Mouse (Mus musculus): Measurements from ENCODE around the gene Cacna1g.
"Not testable (repeated sequence)": the region's sequence is repeated elsewhere in the genome, so short reads cannot be mapped to it uniquely, and the experiment has no call there.

Cacna1g gene

GRCm38 (mm10) chr11:94403757-94404156, 70.2 kb downstream of the Cacna1g start:
- CTCF ChIA-PET: no interaction called here

GRCm38 (mm10) chr11:94402731-94403130, 71.3 kb downstream of the Cacna1g start:
- CTCF ChIA-PET: no interaction called here

- CTCF ChIA-PET: not testable (repeated sequence)
These were observed 72.0 kb downstream of the Cacna1g start for GRCm38 (mm10) chr11:94402029-94402428.

DNA sequence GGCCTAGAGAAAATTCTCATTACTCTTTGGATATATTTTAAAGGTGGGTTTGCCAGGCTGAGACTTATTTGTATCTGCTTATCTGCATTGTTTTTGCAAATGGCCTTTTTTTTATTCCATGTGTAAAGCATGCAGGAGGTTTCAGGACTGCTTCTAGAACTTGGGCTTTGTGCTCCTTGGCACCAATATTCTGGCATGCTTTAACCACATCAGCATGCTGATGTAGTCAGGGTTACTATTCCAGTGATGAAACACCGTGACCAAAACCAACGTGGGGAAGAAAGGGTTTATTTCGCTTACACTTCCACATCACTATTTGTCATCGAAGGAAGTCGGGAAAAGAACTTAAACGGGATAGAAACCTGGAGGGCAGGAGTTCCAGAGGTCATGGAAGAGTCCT, 73.0 kb downstream of the Cacna1g start:
- CTCF ChIA-PET: no interaction called here

GRCm38 (mm10) chr11:94394107-94394506, 79.9 kb downstream of the Cacna1g start:
- CTCF ChIA-PET: no interaction called here

DNA sequence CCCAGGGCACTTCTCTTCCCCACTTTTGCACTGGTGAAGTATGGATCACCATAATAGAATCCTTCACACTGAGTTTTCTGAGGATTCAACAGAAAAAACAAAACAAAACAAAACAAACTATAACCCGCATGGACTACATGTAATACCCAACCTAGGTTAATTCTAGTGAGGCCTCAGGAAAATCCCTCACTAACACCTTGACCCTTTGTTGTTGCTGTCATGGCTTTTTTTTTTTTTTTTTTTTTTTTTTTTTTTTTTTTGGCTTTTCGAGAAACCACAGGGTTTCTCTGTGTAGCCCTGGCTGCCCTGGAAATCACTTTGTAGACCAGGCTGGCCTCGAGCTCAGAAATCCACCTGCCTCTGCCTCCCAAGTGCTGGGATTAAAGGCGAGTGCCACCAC, 80.5 kb downstream of the Cacna1g start:
- CTCF ChIA-PET: not testable (repeated sequence)

GRCm38 (mm10) chr11:94392672-94393109, 81.3 kb downstream of the Cacna1g start, which contains the start of gene Abcc3:
Abcc3 (minus strand) TSS chr11:94392997.
- CTCF ChIA-PET: no interaction called here

GRCm38 (mm10) chr11:94391661-94392060, 82.3 kb downstream of the Cacna1g start:
- CTCF ChIA-PET: no interaction called here

DNA sequence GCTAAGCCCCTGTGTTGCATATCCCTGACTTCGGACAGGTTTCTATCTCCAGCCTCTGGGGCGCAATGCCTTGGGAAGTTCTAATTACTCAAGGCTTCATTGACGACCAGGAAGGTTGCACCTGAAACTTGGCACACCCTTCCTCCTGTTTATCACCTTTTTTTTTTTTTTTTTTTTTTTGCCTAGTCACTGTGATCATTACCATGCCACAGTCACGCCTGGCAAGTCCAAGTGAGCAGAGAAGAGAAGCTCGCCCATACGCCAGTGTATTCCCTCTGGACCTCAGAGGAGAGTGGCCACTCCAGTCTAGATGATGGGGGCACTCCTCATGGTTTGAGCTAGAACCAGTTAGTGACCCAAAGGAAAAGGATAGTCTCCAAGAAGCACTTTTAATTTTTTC, 83.2 kb downstream of the Cacna1g start:
- CTCF ChIA-PET: interaction anchor here (0.6 kb wide), 1 partner anchor 34 kb away, joined by 5 read pairs; no protein-coding TSS in a partner anchor

GRCm38 (mm10) chr11:94389724-94390396, 84.1 kb downstream of the Cacna1g start:
- CTCF ChIA-PET: no interaction called here

GRCm38 (mm10) chr11:94389021-94389420, 85.0 kb downstream of the Cacna1g start:
- CTCF ChIA-PET: no interaction called here

GRCm38 (mm10) chr11:94387756-94388155, 86.2 kb downstream of the Cacna1g start:
- CTCF ChIA-PET: no interaction called here

DNA sequence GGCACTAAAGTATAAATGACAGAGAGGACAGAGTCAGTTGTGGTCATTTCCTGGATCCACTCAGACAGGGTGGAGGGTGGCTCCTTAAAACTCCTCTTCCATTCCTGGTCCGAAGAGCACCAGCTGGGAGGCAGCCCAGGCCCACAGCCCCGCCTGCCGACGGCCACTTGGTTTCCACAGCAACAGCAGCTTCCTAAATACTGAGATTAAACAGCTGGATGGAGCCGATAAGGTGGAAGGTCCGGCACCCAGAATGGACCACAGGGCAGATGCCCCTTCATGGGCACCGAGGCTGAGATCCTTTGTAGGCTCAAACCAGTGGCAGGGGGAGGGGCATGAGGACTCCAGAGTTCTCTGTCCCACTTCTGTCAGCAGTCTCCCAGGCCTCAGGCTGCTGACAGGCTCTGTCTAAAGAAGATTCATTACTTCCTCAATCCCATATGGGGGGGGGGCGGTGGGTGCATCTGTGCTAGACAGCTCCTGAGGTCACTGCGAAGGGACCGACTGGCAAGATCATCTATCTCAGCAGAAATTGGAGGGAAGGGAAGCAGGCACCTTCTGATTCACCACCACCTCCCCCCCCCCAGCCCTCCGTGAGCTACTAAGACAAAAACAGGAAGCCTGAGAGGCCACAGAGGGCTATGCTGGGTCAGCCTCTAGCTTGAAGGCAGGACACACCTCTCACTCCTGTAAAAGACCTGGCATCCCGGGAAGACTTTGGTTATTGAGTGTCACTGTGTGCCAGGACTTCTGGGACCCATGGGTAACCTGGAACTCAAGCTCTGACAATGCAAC, 87.8 kb downstream of the Cacna1g start:
- CTCF ChIA-PET: interaction anchor here (0.8 kb wide), 1 partner anchor 27 kb away, joined by 3 read pairs; no protein-coding TSS in a partner anchor

- CTCF ChIA-PET: no interaction called here
These were observed 94.3 kb downstream of the Cacna1g start for GRCm38 (mm10) chr11:94379736-94380135.

- CTCF ChIA-PET: no interaction called here
These were observed 94.9 kb downstream of the Cacna1g start for GRCm38 (mm10) chr11:94379061-94379460.

GRCm38 (mm10) chr11:94374276-94374948, 99.6 kb downstream of the Cacna1g start:
- CTCF ChIA-PET: no interaction called here

GRCm38 (mm10) chr11:94370809-94371208, 103.2 kb downstream of the Cacna1g start:
- CTCF ChIA-PET: interaction anchor here (0.5 to 1.0 kb wide), 3 partner anchors 31 to 49 kb away, joined by 3 to 10 read pairs (median 3); no protein-coding TSS in a partner anchor

DNA sequence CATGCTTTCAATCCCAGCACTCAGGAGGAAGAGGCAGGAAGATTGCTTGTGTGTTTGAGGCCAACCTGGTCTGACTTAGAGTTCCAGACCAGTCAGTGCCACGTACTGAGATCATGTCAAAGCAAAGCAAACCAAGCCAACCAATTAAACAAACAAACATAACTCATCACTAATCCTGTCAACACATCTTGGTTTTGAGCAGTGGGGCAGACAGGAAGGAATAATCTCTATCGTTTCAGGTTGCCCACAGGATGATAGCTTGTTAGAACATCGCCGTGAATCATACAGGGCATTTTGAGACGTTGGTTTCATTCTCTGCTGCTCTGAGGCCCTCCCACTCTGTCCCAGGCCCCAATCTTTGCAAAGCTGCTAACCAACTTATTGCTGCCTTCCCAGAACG, 104.0 kb downstream of the Cacna1g start:
- CTCF ChIA-PET: interaction anchor here (0.5 kb wide), 1 partner anchor 31 kb away, joined by 3 read pairs; no protein-coding TSS in a partner anchor

DNA sequence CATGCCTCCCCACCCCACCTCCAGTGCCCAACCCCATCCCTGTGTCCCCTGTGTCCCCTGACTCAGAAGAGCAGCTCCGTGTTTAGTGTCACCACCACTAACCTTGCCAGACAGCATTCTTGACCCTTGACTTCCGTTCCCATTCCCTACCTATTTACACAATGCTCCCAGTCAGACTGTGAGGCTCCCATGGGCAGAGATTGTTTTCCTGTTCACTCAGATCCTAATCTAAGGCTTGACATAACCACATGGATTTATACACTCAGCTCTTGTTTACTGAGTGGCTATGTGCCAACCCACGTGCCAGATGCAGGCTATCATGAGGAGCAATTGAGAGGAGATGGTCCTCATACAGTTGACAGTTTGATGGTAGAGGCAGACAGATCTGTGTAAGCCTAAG, 108.7 kb downstream of the Cacna1g start:
- CTCF ChIA-PET: no interaction called here

- CTCF ChIA-PET: no interaction called here
These were observed 110.3 kb downstream of the Cacna1g start for GRCm38 (mm10) chr11:94363690-94364089.

GRCm38 (mm10) chr11:94362101-94362500, 111.9 kb downstream of the Cacna1g start:
- CTCF ChIA-PET: no interaction called here

DNA sequence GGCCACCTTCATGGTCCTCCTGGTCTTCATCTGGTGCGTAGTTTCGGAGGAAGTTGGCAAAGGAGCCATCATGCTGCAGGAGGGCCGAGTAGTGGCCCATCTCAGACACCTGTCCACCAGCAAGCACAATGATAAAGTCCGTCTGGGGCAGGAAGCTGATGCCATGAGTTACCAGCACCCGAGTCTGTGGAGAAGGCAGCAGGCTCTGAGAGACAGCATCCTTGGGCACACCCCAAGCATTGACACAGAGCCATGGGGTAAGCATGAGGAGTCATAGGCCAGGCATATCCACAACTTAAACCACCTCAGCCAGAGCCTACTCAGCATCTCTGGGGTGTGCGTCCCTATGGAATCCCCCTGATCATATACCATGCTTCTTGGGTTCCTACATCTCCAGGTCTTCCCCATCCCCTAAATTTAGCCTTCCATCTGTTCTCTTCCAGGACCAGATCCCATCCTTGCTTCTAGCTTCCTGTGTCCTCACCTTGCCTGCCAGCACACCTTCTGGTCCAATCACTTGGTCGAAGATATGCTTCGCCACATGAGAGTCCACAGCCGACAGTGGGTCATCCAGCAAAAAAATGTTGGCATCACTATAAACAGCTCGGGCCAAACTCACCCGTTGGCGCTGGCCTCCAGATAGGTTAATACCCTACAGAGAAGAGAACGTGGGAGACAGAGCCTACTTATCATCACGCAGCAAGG, 112.7 kb downstream of the Cacna1g start:
- CTCF ChIA-PET: no interaction called here
